Mouse (Mus musculus) thymus, postnatal 10 days (tissue): ENCODE results near the gene Gm3002.
"Not testable (repeated sequence)": the region's sequence is repeated elsewhere in the genome, so short reads cannot be mapped to it uniquely, and the experiment has no call there.

ENCODE experiments used
- DNase-seq, 2 experiments: peaks; one replicate each; pipeline ENCODE4 v3.0.0; 2021; ENCODE audit warnings: low spot score in 2 of 2

Gm3002 gene

DNA sequence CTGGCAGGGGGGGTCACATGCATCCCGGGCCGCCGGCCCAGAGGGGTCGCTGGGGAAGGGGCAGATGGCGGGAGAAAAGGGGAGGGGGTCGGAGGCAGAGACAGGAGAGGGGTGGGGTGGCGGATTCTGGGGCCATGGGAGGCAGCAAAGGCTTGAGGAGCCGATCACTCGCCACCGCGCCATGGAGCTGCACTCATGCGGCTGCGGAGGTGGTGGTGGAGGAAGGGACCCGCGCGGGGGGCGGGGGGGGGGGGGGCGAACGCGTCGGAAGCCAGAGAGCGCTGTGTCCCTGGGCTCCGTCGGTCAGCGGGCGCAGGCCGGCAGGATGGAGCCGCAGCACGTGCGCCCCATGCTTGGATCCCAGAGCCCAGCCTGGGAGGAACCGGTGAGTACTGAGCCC is at the start of gene Gm3002:
Gene Gm3002, plus strand, starts transcription at position 301 of the 400 bp plus-strand sequence.
- not testable (repeated sequence) for DNase-seq

GRCm38 (mm10) chr14:3845945-3846344 is 36.1 kb downstream of the Gm3002 start, which contains the start of gene Gm3033:
TSS of gene Gm3033 (plus strand) at chr14:3846245.
- DNase-seq, result not testable (repeated sequence)

- not testable (repeated sequence) for DNase-seq
These were observed 74.0 kb downstream of the Gm3002 start, which contains the start of gene Gm2916 for GRCm38 (mm10) chr14:3883872-3884271. TSS of gene Gm2916 (plus strand) at chr14:3884172.

DNA sequence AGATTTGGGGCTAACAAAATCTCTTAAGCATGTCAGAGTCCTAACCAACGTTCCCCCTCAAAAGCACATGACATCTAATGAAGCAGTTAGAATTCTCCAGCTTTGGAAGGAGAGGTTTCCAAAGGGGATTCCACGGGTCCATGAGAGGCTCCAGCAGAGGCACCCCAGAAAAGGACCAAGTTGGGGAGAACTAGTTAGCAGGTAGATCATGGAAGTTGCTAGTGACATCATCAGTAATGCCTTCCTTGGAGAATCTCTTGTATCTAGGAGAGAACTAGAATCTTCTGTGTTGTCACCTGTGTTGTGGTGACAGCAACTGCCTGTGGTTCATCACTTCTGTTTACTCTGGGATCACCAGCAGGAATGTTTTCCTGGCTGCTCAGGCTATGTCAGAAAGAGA is 121.6 kb downstream of the Gm3002 start, which contains the start of gene Gm3029:
Gene Gm3029, plus strand, starts transcription at position 301 of the 400 bp plus-strand sequence.
- DNase-seq, result not testable (repeated sequence)

DNA sequence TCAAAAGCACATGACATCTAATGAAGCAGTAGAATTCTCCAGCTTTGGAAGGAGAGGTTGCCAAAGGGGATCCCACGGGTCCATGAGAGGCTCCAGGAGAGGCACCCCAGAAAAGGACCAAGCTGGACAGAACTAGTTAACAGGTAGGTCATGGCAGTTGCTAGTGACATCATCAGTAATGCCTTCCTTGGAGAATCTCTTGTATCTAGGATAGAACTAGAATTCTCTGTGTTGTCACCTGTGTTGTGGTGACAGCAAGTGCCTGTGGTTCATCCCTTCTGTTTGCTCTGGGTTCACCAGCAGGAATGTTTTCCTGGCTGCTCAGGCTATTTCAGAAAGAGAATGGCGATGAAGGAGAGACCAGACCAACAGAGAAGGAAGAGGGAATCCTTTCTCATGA is 153.4 kb downstream of the Gm3002 start, which contains the start of gene Gm3095:
Gene Gm3095, plus strand, starts transcription at position 301 of the 400 bp plus-strand sequence.
- DNase-seq, result not testable (repeated sequence)

DNA sequence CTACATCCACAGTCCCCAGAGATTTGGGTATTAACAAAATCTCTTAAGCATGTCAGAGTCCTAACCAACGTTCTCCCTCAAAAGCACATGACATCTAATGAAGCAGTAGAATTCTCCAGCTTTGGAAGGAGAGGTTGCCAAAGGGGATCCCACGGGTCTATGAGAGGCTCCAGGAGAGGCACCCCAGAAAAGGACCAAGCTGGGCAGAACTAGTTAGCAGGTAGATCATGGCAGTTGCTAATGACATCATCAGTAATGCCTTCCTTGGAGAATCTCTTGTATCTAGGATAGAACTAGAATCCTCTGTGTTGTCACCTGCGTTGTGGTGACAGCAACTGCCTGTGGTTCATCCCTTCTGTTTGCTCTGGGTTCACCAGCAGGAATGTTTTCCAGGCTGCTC is 188.2 kb downstream of the Gm3002 start, which contains the start of gene Gm3099:
Gene Gm3099, plus strand, starts transcription at position 301 of the 400 bp plus-strand sequence.
- not testable (repeated sequence) for DNase-seq
